Mouse (Mus musculus): Measurements from ENCODE around the gene Krt25.

DNA sequence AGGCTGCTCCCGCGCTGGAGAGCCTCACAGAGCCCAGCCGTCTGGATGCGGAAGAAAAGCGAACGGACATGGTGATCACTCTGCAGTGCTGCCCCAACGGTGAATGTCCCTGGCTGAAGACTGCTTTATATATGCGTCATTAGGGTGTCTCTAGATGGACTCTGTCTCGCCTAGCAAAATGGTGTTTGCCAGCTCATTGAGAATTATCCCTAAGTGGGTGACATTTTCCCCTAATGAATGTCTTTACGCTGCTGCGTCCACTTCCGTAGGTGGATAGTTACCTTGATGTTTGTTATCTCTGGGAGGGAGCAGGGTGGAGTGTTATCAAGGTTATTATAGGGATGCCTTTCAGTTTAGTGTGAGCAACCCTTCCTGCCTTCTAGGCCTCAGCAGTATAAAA is 28.3 kb upstream of the Krt25 start, which contains the start of gene Krt27:
- no peak for TF ChIP-seq MYC (IDR thresholded peaks at IDR 0.05; ENCODE audit: low read depth, low read length)
- no peak for TF ChIP-seq POLR2A (IDR thresholded peaks at IDR 0.05; ENCODE audit: low read depth, low read length)
- no peak for TF ChIP-seq CTCF (conservative IDR thresholded peaks at IDR 0.05 in 1 of 2, IDR thresholded peaks at IDR 0.05 in 1 of 2; ENCODE audit: low read depth in 2 of 2, low read length in 2 of 2)
- no peak for TF ChIP-seq ZNF384 (IDR thresholded peaks at IDR 0.05; ENCODE audit: low read depth, low read length)
- no peak for TF ChIP-seq E2F4 (IDR thresholded peaks at IDR 0.05; ENCODE audit: insufficient replicate concordance, low read depth, low read length)

Measured in CH12.LX (cell line).